In genomic region chr11:102602816-102603495, GRCm38 (mm10) we compare ENCODE assay signal across 8 mouse cellular contexts. TPM values are rescaled to one million over a fixed set of nuclear protein-coding genes. Genes with fewer than 3 reads are reported as not detected.
DNase-seq lines count a peak whose midpoint lies in the region; ATAC-seq lines count a peak whose summit lies in the region.

No protein-coding gene starts in this region.

- peak overlapping the region; percentile 98 for H3K27ac ChIP-seq in lung, embryonic 15.5 days
- peak overlapping the region; percentile 99 for H3K27ac ChIP-seq in forebrain, embryonic 13.5 days
- H3K27ac ChIP-seq in intestine, embryonic 15.5 days = peak overlapping the region; percentile 95

- no peaks in the 10 kb centered on the region for H3K36me3 ChIP-seq in lung, embryonic 15.5 days
- no peaks in the 10 kb centered on the region for H3K36me3 ChIP-seq in forebrain, embryonic 13.5 days (ENCODE audit: poor library complexity, severe bottlenecking)
- no peaks in the 10 kb centered on the region for H3K36me3 ChIP-seq in intestine, embryonic 15.5 days

- peak overlapping the region; percentile 81 for H3K4me2 ChIP-seq in lung, embryonic 15.5 days
- H3K4me2 ChIP-seq in forebrain, embryonic 13.5 days = peak overlapping the region; percentile 66
- H3K4me2 ChIP-seq in intestine, embryonic 15.5 days (replicated peaks) = peak overlapping the region; percentile 80

- H3K4me3 ChIP-seq in lung, embryonic 15.5 days = peak overlapping the region; percentile 60
- H3K4me3 ChIP-seq in forebrain, embryonic 13.5 days = peak overlapping the region; percentile 90
- peak overlapping the region; percentile 75 for H3K4me3 ChIP-seq in intestine, embryonic 15.5 days (replicated peaks)

- peaks cover 11% of the 10 kb centered on the region for H3K27me3 ChIP-seq in lung, embryonic 15.5 days
- H3K27me3 ChIP-seq in forebrain, embryonic 13.5 days = no peaks in the 10 kb centered on the region
- peaks cover 15% of the 10 kb centered on the region; the same call in 1 of the 2 replicates for H3K27me3 ChIP-seq in intestine, embryonic 15.5 days (replicated peaks)

- WGBS in lung, embryonic 15.5 days = 3% methylated on average over 13 of the region's 13 CpGs
- WGBS in forebrain, embryonic 13.5 days = 1% methylated on average over 13 of the region's 13 CpGs
- WGBS in intestine, embryonic 15.5 days = 8% methylated on average over 13 of the region's 13 CpGs

- no peak for ATAC-seq in lung, embryonic 15.5 days (ENCODE audit: borderline replicate concordance, extremely low read depth, low FRiP score, low TSS enrichment)
- ATAC-seq in forebrain, embryonic 13.5 days = no peak
- ATAC-seq in intestine, embryonic 15.5 days = no peak
- no peak for ATAC-seq in monocyte, adult 5-6 weeks (replicated peaks; ENCODE audit: insufficient number of reproducible peaks, low FRiP score, low TSS enrichment, poor library complexity, severe bottlenecking)
- ATAC-seq in erythroblast, adult 5-6 weeks (replicated peaks; ENCODE audit: low FRiP score, poor library complexity, severe bottlenecking) = no peak

- H3K9ac ChIP-seq in lung, embryonic 15.5 days = peak overlapping the region; percentile 52
- peak overlapping the region; percentile 60 for H3K9ac ChIP-seq in forebrain, embryonic 13.5 days
- peak overlapping the region; percentile 52 for H3K9ac ChIP-seq in intestine, embryonic 15.5 days

- H3K9me3 ChIP-seq in lung, embryonic 15.5 days = no peaks in the 10 kb centered on the region
- H3K9me3 ChIP-seq in forebrain, embryonic 13.5 days (replicated peaks) = no peaks in the 10 kb centered on the region
- H3K9me3 ChIP-seq in intestine, embryonic 15.5 days = no peaks in the 10 kb centered on the region

- no peak for DNase-seq in lung, postnatal 36 days
- DNase-seq in neural tube, embryonic 10.5 days (ENCODE audit: extremely low spot score, low spot score) = peak; percentile 82
- no peak for DNase-seq in cerebellum, postnatal 25 days

- H3K4me1 ChIP-seq in lung, embryonic 15.5 days = peaks cover 2% of the 10 kb centered on the region; the same call in 1 of the 2 replicates
- H3K4me1 ChIP-seq in forebrain, embryonic 13.5 days = peaks cover 32% of the 10 kb centered on the region
- H3K4me1 ChIP-seq in intestine, embryonic 15.5 days (replicated peaks) = peaks cover 5% of the 10 kb centered on the region

RNA-seq across cellular contexts. Expression of gene Fzd2, which starts 1.2 kb away (rescaled TPM):
- polyA plus RNA-seq in lung, embryonic 15.5 days (2015; fragmentation: Nextera tagmentation; extraction: Ambion mirVana) = 35.9 and 38.1 TPM in 2 replicates
- polyA plus RNA-seq in forebrain, embryonic 13.5 days (2015; fragmentation: Nextera tagmentation; extraction: Ambion mirVana) = 22.0 and 24.4 TPM in 2 replicates
- 15.6 and 15.9 TPM in 2 replicates for polyA plus RNA-seq in intestine, embryonic 15.5 days (2015; fragmentation: Nextera tagmentation; extraction: Ambion mirVana)
- not detected in 3 replicates for total RNA-seq in monocyte, adult 5-6 weeks (2017)
- total RNA-seq in erythroblast, adult 5-6 weeks (2015; ENCODE audit: low replicate concordance) = not detected in 2 replicates
- not detected in 2 replicates for total RNA-seq in erythroblast, adult 5-6 weeks (2017; ENCODE audit: low replicate concordance)

RNA-seq across cellular contexts. Expression of gene Gm11627, which starts 23.7 kb away (rescaled TPM):
- polyA plus RNA-seq in lung, embryonic 15.5 days (2015; fragmentation: Nextera tagmentation; extraction: Ambion mirVana) = 16.1 and 20.3 TPM in 2 replicates
- polyA plus RNA-seq in forebrain, embryonic 13.5 days (2015; fragmentation: Nextera tagmentation; extraction: Ambion mirVana) = 8.8 and 17.2 TPM in 2 replicates
- 12.0 and 14.5 TPM in 2 replicates for polyA plus RNA-seq in intestine, embryonic 15.5 days (2015; fragmentation: Nextera tagmentation; extraction: Ambion mirVana)
- not detected in 3 replicates for total RNA-seq in monocyte, adult 5-6 weeks (2017)
- not detected in 2 replicates for total RNA-seq in erythroblast, adult 5-6 weeks (2015; ENCODE audit: low replicate concordance)
- total RNA-seq in erythroblast, adult 5-6 weeks (2017; ENCODE audit: low replicate concordance) = not detected in 2 replicates

RNA-seq across cellular contexts. Expression of gene Gpatch8, which starts 46.8 kb away (rescaled TPM):
- 44.6 and 49.7 TPM in 2 replicates for polyA plus RNA-seq in lung, embryonic 15.5 days (2015; fragmentation: Nextera tagmentation; extraction: Ambion mirVana)
- 75.1 and 83.8 TPM in 2 replicates for polyA plus RNA-seq in forebrain, embryonic 13.5 days (2015; fragmentation: Nextera tagmentation; extraction: Ambion mirVana)
- polyA plus RNA-seq in intestine, embryonic 15.5 days (2015; fragmentation: Nextera tagmentation; extraction: Ambion mirVana) = 41.7 and 43.1 TPM in 2 replicates
- total RNA-seq in monocyte, adult 5-6 weeks (2017) = 25.6 to 52.6 TPM (median 34.8 TPM) in 3 replicates
- total RNA-seq in erythroblast, adult 5-6 weeks (2015; ENCODE audit: low replicate concordance) = 28.6 and 32.3 TPM in 2 replicates
- total RNA-seq in erythroblast, adult 5-6 weeks (2017; ENCODE audit: low replicate concordance) = 59.6 and 66.8 TPM in 2 replicates
